Mouse (Mus musculus) G1E (cell line): ENCODE data around the gene Irf1. TPM values are rescaled to one million over a fixed set of nuclear protein-coding genes. Genes with fewer than 3 reads are reported as not detected.

Experiments
- ATAC-seq: 2 replicates; pipeline ENCODE4 v1.8.0; 2016; ENCODE audit warnings: mild to moderate bottlenecking; ENCODE audit not compliant: insufficient number of reproducible peaks, poor library complexity, low FRiP score, severe bottlenecking; ENCODE audit errors: extremely low read depth
- DNase-seq: peaks from one replicate; pipeline ENCODE4 v3.0.0; 2012; ENCODE audit warnings: low spot score
- H3K27me3 ChIP-seq: 2 replicates; pipeline ENCODE4 v1.6.1; 2012; ENCODE audit warnings: mild to moderate bottlenecking, low read length, inconsistent platforms; ENCODE audit not compliant: insufficient read depth
- H3K36me3 ChIP-seq: replicated peaks from 2 replicates; pipeline ENCODE3; 2012; ENCODE audit warnings: mild to moderate bottlenecking, inconsistent platforms
- H3K4me1 ChIP-seq: 2 replicates; pipeline ENCODE4 v1.6.1; 2012; ENCODE audit warnings: low read depth, low read length, inconsistent platforms, mixed read lengths; ENCODE audit not compliant: insufficient read depth
- H3K4me3 ChIP-seq: 2 replicates; pipeline ENCODE4 v1.5.1; 2012; ENCODE audit warnings: low read depth, mild to moderate bottlenecking, inconsistent platforms, low read length, moderate library complexity, mixed read lengths
- H3K9me3 ChIP-seq: replicated peaks from 2 replicates; pipeline ENCODE4 v1.6.1; 2012; ENCODE audit warnings: inconsistent platforms
- CTCF ChIP-seq: IDR thresholded peaks from 2 replicates; pipeline ENCODE4 v1.5.1; 2012; ENCODE audit warnings: low read depth, low read length, inconsistent platforms, mixed read lengths
- GATA1 ChIP-seq: IDR thresholded peaks from 2 replicates; pipeline ENCODE4 v1.6.1; 2012; ENCODE audit warnings: borderline replicate concordance, low read length, inconsistent platforms, mixed read lengths
- GATA2 ChIP-seq: IDR thresholded peaks from 2 replicates; pipeline ENCODE4 v1.6.1; 2012; ENCODE audit warnings: low read depth, low read length, inconsistent platforms, borderline replicate concordance
- POLR2AphosphoS5 ChIP-seq: IDR thresholded peaks from 2 replicates; pipeline ENCODE4 v1.6.1; 2012; ENCODE audit warnings: low read depth, low read length, inconsistent platforms; ENCODE audit not compliant: insufficient replicate concordance
- TAL1 ChIP-seq: conservative IDR thresholded peaks from 2 replicates; pipeline ENCODE4 v1.6.1; 2012; ENCODE audit warnings: low read depth, low read length, inconsistent platforms, mixed read lengths
- polyA plus RNA-seq: library from polyadenylated mRNA; stranded (reverse); fragments of >175 nt; gene quantifications from 2 replicates; pipeline ENCODE4 v1.2.3, GENCODE M21; 2012
- total RNA-seq, 2 experiments: library from RNA; stranded (forward) in 1 of 2; stranded (reverse) in 1 of 2; fragments of 200-1000 nt in 1 of 2; fragments of >200 nt in 1 of 2; fragmentation: Nextera tagmentation in 1 of 2; gene quantifications; 2 replicates each; pipeline ENCODE4 v1.2.3; 2014 to 2017

Irf1 gene
- total and polyA plus RNA-seq, 3 experiments = 0.21 to 9.3 (median 2.5) TPM

DNA sequence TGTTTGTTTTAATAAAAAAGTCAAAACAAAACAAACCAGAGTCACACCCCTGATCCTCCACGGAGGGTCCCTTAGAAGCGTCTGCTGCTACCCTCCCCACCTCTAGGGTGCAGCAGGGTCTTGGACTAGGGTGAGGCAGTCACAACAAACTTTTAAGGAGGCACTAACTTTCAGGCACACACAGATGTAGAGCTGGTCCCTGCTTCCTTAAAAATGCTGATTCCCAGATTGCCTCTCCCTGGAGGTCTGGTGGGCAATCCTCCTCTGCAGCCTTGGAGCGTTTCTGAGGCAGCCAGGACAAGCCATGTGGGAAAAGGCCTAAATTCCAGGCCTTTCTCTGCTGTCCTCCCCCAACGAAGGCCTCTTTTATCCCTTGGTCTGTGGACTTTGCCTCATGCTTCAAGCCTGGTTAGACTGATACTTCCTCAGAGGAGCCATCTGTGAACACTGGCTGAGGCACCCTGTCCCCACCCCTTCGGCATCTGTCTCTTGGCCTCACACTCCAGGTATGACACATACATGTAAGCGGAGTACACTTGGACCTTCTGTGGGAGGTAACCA is 10.9 kb upstream of the Irf1 start:
- H3K4me3 ChIP-seq = no peak overlapping the region
- no peak for DNase-seq
- peaks cover 44% of the 10 kb centered on the region for H3K27me3 ChIP-seq
- ATAC-seq = no peak
- peaks cover 19% of the 10 kb centered on the region for H3K4me1 ChIP-seq
- no peaks in the 10 kb centered on the region for H3K36me3 ChIP-seq
- H3K9me3 ChIP-seq = no peaks in the 10 kb centered on the region
- no peak for TF ChIP-seq GATA1
- TF ChIP-seq TAL1 = no peak
- TF ChIP-seq CTCF = no peak
- TF ChIP-seq GATA2 = no peak
- no peak for TF ChIP-seq POLR2AphosphoS5

DNA sequence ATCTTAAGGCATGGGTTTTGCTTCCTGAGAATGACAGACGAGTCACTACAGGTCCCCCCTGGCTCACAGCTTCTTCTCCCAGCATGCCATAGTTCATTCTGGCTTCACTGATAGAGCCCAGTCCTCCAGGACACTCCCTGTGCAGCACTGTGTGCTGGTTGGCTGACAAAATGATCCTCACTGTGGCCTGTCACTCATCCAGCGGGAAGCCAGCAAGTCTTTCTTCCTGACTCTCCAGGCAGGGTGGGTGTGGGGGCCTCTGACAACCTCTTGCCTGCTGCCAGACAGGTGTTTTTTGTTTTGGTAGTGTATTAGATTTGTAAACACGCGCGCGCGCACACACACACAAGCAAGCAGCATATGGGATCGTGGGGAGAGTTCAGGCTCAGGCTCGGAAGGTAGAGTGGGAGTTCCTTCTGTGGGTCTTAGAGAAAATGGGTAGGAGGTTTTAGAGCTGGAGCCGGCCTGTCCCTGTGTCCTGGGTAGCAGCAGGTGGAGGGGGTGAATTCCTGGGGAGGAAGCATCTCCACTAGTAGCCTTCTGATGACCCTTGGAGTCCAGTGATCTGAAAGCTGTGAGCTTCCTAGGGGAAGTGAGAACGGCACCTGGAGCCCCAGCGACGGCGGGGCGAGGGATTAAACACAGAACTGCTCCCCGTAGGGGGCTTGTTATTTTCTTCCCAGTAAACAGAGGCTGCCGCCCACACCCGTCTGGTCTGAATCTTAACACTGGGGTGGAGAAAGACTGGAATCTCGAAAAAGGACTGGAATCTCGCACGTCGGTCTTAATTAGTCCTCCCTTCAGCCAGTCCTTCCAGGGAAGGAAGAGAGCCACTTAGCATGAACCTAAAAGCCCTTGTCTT is 10.0 kb upstream of the Irf1 start:
- H3K4me1 ChIP-seq = peaks cover 28% of the 10 kb centered on the region
- H3K36me3 ChIP-seq = no peaks in the 10 kb centered on the region
- DNase-seq (no peak), ATAC-seq (no peak)
- H3K4me3 ChIP-seq = no peak overlapping the region
- TF ChIP-seq GATA2 (no peak), TAL1 (no peak), GATA1 (no peak), POLR2AphosphoS5 (no peak), CTCF (no peak)
- H3K27me3 ChIP-seq = peaks cover 44% of the 10 kb centered on the region
- H3K9me3 ChIP-seq = no peaks in the 10 kb centered on the region

DNA sequence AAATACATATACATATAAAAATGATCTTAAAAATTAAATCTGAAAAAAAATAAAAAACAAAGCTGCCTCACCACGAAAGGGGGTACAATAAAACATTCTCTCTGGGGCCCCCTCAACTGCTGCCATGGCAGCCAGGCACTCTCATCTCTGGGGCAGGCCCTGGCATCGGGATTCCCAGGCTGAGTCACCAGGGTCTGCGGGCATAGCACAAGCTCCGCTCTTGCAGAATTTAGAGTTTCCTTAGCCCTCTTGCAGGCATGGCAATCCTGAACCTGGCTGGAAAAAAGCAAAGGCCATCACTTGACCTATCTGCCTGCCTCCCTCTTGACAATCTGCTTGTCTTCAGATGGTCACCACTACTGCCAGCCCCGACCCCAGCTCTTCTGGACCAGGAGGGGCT is 8.5 kb upstream of the Irf1 start:
- no peak for DNase-seq
- no peak for TF ChIP-seq POLR2AphosphoS5
- TF ChIP-seq CTCF = no peak
- TF ChIP-seq GATA1 = no peak
- no peak for TF ChIP-seq GATA2
- TF ChIP-seq TAL1 = no peak
- Histone ChIP-seq H3K4me3 (no peak overlapping the region), H3K9me3 (no peaks in the 10 kb centered on the region), H3K4me1 (peaks cover 33% of the 10 kb centered on the region), H3K27me3 (peaks cover 44% of the 10 kb centered on the region), H3K36me3 (no peaks in the 10 kb centered on the region)
- ATAC-seq = no peak

DNA sequence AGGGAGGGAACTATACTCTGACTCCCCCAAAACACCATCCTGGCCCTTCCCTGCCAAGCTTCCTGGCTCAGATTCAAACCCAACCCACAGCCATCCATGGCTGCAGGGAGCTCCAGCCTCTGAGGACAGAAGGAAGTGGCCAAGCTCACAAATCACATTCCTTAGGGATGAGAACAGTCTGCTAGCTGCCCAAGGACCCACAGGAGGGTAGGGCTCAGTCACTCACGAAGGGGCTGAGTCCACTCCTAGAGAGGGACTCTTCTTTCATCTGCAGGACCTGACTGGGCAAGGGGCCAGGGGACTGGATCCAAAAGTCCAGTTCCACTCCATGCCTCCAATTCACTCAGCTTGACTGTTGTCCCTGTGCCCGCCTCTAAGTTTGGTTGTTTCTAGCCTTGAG is 8.0 kb upstream of the Irf1 start:
- Histone ChIP-seq H3K27me3 (peaks cover 44% of the 10 kb centered on the region), H3K9me3 (no peaks in the 10 kb centered on the region), H3K4me1 (peaks cover 33% of the 10 kb centered on the region), H3K4me3 (no peak overlapping the region), H3K36me3 (no peaks in the 10 kb centered on the region)
- TF ChIP-seq GATA1 (no peak), GATA2 (no peak), CTCF (no peak), TAL1 (no peak), POLR2AphosphoS5 (no peak)
- DNase-seq = no peak
- no peak for ATAC-seq

DNA sequence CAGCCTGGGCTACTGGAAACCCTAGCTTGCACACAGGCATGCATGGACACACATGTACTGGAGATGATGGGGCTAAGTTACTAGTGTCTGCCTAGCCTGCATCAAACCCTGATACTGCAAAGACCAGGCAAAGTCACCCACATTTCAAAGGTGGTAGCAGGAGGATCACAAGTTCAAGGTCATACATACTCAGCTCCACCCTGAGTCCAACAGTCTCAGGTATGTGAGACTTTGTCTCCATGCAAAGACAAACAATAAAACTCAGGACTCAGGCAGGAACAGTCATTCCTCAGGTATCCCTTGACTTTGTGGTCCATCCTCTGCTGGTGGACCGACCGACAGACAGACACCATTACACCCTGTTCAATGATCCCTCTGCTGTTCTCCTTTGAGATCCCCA is 7.4 kb upstream of the Irf1 start:
- peaks cover 33% of the 10 kb centered on the region for H3K4me1 ChIP-seq
- peaks cover 47% of the 10 kb centered on the region for H3K27me3 ChIP-seq

DNA sequence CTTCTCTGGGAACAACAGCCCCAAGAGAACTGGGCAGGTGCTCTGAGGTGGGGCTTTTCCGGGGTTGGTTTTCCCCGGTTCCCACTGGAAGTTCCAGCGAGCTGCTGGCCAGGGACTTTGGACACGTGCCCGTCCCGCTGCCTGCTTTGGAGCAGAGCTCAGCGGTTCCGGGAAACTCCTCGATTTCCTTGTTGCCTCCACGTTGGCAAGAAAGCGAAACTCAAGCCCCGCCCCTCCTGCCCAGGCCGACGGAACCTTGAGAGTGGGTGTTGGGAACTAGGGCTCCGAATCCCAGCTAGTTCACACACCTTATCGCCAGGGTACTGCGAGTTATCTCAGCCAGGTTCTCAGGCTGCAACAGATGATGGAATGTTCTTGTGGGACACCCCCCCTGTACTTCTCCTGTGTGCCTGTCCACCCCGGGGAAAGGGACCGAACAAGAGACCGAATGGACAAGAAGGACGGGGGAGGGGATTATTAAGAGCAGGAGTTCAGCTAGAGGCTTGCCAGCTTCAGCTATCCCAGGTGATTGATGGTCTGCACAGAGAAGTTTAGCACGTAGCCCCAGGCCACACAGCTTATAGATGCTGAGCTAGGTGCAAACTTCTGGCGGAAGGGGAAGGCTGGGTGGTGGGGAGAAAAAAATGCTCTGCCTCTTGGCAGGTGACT is 6.9 kb upstream of the Irf1 start:
- Histone ChIP-seq H3K36me3 (no peaks in the 10 kb centered on the region), H3K27me3 (peaks cover 48% of the 10 kb centered on the region), H3K4me3 (peak overlapping the region; percentile 73), H3K9me3 (no peaks in the 10 kb centered on the region), H3K4me1 (peaks cover 33% of the 10 kb centered on the region)
- TF ChIP-seq GATA1 = no peak
- no peak for TF ChIP-seq GATA2
- TF ChIP-seq CTCF = no peak
- TF ChIP-seq TAL1 = no peak
- no peak for TF ChIP-seq POLR2AphosphoS5
- ATAC-seq = no peak
- peak; percentile 22 for DNase-seq

More for the DNA sequence above, 7.4 kb upstream of the Irf1 start:
- H3K4me3 ChIP-seq = no peak overlapping the region; the same call in 1 of the 2 replicates
- DNase-seq (no peak), ATAC-seq (no peak)
- no peaks in the 10 kb centered on the region for H3K36me3 ChIP-seq
- no peaks in the 10 kb centered on the region for H3K9me3 ChIP-seq
- TF ChIP-seq TAL1 (no peak), GATA2 (no peak), CTCF (no peak), GATA1 (no peak), POLR2AphosphoS5 (no peak)
